Mouse (Mus musculus): Measurements from ENCODE around the gene Il4. TPM values are rescaled to one million over a fixed set of nuclear protein-coding genes. Genes with fewer than 3 reads are reported as not detected.
A peak's percentile ranks its signal among the peaks of the same experiment; 100 is the strongest.

The Il4 gene
- total RNA-seq, 4 experiments from 2014 or later: not detected

- DNase-seq (ENCODE audit: low spot score in 2 of 2): no peak
Observed at GRCm38 (mm10) chr11:53624124-53624523, 5.7 kb upstream of the Il4 start.

- no peak for DNase-seq (ENCODE audit: low spot score in 2 of 2)
Observed at GRCm38 (mm10) chr11:53623573-53623972, 5.1 kb upstream of the Il4 start.

GRCm38 (mm10) chr11:53622440-53622806 is 4.0 kb upstream of the Il4 start:
- DNase-seq (ENCODE audit: low spot score in 2 of 2): no peak

GRCm38 (mm10) chr11:53621582-53622439 is 3.3 kb upstream of the Il4 start:
- DNase-seq (ENCODE audit: low spot score in 2 of 2): no peak

- no peak for DNase-seq (ENCODE audit: low spot score in 2 of 2)
Observed at GRCm38 (mm10) chr11:53620094-53620493, 1.6 kb upstream of the Il4 start.

- no peak for DNase-seq (ENCODE audit: low spot score in 2 of 2)
Observed at GRCm38 (mm10) chr11:53619428-53619827, 959 bp upstream of the Il4 start.

GRCm38 (mm10) chr11:53617562-53618109 is 833 bp downstream of the Il4 start:
- DNase-seq (ENCODE audit: low spot score in 2 of 2): no peak

GRCm38 (mm10) chr11:53616748-53617558 is 1.5 kb downstream of the Il4 start:
- no peak for DNase-seq (ENCODE audit: low spot score in 2 of 2)

GRCm38 (mm10) chr11:53615575-53615974 is 2.9 kb downstream of the Il4 start:
- no peak for DNase-seq (ENCODE audit: low spot score in 2 of 2)

GRCm38 (mm10) chr11:53615172-53615571 is 3.3 kb downstream of the Il4 start:
- no peak for DNase-seq (ENCODE audit: low spot score in 2 of 2)

GRCm38 (mm10) chr11:53609672-53610071 is 8.8 kb downstream of the Il4 start:
- no peak for DNase-seq (ENCODE audit: low spot score in 2 of 2)

GRCm38 (mm10) chr11:53609231-53609630 is 9.2 kb downstream of the Il4 start:
- no peak for DNase-seq (ENCODE audit: low spot score in 2 of 2)

- DNase-seq (ENCODE audit: low spot score in 2 of 2): no peak
Observed at GRCm38 (mm10) chr11:53605609-53606008, 12.9 kb downstream of the Il4 start.

- no peak for DNase-seq (ENCODE audit: low spot score in 2 of 2)
Observed at GRCm38 (mm10) chr11:53604983-53605382, 13.5 kb downstream of the Il4 start.

GRCm38 (mm10) chr11:53591116-53591515 is 27.4 kb downstream of the Il4 start:
- DNase-seq (ENCODE audit: low spot score in 2 of 2): no peak

- DNase-seq (ENCODE audit: low spot score in 2 of 2): peak in 1 of 2 experiments; percentile 40
Observed at GRCm38 (mm10) chr11:53590368-53590768, 28.1 kb downstream of the Il4 start.

GRCm38 (mm10) chr11:53588279-53588678 is 30.2 kb downstream of the Il4 start:
- no peak for DNase-seq (ENCODE audit: low spot score in 2 of 2)

GRCm38 (mm10) chr11:53585510-53585909 is 33.0 kb downstream of the Il4 start:
- no peak for DNase-seq (ENCODE audit: low spot score in 2 of 2)

- DNase-seq (ENCODE audit: low spot score in 2 of 2): no peak
Observed at GRCm38 (mm10) chr11:53584849-53585248, 33.6 kb downstream of the Il4 start.

GRCm38 (mm10) chr11:53583151-53583550 is 35.3 kb downstream of the Il4 start:
- no peak for DNase-seq (ENCODE audit: low spot score in 2 of 2)

- no peak for DNase-seq (ENCODE audit: low spot score in 2 of 2)
Observed at GRCm38 (mm10) chr11:53580562-53580961, 37.9 kb downstream of the Il4 start.
